Mouse (Mus musculus) embryo, embryonic 9.5 days (tissue): Measurements from ENCODE around the gene Kcnab2.

ENCODE experiments used
- DNase-seq: peaks from one replicate; pipeline ENCODE4 v3.0.0-alpha.2; 2017; ENCODE audit errors: extremely low spot score

Gene Kcnab2

GRCm38 (mm10) chr4:152451371-152451770 lies 26.3 kb downstream of the Kcnab2 start:
- DNase-seq, result no peak

- DNase-seq, result no peak
Measured at GRCm38 (mm10) chr4:152448666-152449018, 29.0 kb downstream of the Kcnab2 start.

DNA sequence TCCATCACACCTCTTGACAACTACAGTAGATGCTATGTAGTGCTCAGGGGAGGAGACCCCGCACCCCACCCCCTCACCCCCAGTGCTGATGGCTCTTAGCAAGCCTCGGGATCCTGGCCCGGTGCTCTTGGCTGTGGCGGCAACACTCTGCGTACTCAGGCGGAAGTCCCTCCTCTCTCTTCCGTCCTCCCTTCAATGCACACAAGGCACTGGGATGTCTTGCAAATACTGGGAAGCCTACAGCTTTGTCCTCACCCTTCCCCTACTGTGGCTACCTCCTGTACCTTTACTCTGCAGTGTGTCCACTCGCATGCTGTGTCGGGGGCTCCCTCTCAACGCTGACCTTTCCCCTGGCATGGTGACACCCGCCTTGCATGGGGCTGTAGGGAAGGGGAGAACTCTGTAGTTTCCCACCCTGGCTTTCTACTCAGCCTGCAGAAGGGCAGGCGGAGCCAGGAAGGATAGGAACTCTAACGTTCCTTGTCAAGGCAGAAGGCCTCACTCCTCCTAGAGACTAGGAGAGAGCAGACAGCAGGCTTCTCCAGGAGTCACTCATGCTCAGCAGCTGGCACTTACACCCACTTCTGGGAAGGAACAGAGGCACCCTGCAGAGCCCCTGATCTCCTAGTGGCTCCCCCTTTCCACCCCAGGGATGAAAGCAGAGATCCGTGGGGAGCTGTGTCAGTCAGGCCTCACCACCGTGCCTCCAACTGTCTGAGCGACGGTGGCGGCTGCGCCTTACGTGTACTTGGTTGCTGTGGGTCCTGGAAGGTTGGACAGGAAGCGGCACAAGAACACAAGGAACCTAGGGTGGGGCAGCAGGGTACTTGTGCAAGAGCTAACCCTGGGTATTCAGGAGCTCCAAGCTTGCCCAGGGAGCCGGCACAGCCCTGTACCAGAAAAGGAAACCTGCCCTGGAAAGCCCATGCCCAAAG lies 29.7 kb downstream of the Kcnab2 start:
- no peak for DNase-seq

DNA sequence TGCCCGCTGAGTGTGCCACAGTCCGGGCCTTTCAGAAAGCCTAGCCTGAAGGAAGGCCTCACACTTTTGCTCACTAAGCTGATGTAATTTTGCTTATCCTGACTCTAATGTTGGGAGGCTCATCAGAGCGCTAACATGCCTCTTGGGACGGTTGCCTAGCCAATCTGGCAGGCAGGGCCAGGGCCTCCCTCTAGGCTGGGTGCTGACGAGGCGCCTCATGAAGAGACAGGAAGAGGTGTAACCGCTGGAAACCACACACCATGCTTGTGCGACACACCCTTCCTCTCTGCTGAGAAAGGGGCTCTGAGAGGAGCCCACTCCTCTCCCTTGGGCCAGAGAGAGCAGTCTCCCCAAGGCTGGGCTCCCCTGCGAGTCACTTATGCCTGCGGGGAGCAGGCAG lies 31.5 kb downstream of the Kcnab2 start:
- DNase-seq, result no peak

- DNase-seq, result no peak
Measured at GRCm38 (mm10) chr4:152441536-152441935, 36.1 kb downstream of the Kcnab2 start.

GRCm38 (mm10) chr4:152440882-152441281 lies 36.8 kb downstream of the Kcnab2 start:
- DNase-seq, result no peak

GRCm38 (mm10) chr4:152435255-152435654 lies 42.4 kb downstream of the Kcnab2 start:
- DNase-seq, result peak; percentile 79

DNA sequence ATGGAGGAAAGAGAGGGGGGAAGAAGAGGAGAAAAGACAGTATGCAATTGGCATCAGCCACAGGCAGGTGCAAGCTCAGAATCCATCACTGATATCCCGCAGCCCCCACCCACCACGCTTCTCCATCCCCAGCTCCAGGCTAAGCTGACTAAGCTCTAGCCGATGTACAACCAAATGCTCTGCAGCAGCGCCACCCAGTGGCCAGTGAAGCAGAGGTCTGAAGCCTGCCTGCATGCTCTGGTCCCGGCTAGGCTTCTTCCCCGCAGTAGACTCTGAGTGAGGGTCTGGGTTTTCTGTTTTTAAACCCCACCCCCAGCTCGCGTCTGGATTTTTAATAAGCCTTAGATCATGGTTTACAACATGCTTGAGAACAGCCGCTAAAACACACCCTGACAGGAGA lies 42.8 kb downstream of the Kcnab2 start:
- DNase-seq, result peak; percentile 89

GRCm38 (mm10) chr4:152432308-152432707 lies 45.4 kb downstream of the Kcnab2 start:
- DNase-seq, result no peak

DNA sequence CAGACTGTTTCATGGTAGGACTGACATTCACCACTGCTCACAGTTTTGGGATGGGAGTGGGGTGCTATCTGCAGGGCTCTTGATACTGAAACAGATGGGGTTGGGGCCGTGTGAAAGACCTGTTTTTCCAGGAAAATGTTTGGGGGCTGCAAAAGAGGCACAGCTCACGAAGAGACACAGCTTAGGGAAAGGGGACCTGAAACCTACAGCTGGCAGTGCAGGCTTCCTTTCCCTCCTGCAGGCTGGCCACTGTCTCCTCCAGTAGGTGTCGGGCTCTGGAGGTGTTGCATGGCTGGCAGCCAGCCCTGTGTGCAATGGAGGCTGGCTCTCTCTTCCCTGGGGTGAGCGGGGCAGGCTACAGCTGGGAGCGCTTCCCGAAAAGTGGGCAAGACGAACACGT lies 49.4 kb downstream of the Kcnab2 start:
- no peak for DNase-seq

DNA sequence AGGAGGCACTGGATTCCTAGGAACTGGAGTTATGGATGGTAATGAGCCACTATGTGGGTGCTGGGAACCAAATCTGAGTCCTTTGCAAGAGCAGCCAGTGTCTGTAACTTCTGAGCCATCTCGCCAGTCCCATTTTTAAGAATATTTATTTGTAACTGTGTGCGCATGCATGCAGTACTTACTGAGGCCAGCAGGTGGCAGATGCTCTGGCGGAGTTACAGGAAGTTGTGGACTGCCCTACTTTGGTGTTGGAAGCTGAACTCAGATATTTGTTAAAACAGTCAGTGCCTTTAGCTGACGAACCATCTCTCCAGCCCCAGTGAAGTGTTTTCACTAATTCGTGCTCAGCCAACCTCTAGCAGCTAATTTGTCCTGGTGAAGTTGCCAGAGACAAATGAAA lies 52.7 kb downstream of the Kcnab2 start:
- peak; percentile 42 for DNase-seq

DNA sequence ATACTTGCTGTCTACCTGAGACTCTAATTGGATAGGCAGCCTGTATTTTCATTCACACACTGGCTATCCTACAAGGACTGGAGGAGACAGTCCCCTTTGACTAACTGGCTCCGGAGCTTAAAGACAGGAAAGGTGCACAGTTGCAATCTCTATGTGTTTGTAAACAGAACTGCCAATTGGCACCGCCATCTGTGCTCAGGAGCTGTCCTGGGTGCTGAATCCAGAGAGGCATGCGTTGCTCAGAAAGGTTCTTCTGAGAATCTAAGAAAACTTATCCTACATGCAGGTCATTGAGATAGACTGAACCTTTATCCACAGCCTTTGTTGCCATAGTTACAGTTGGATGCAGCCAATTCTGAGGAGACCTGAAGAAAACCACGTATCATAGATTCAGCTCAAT lies 53.3 kb downstream of the Kcnab2 start:
- peak; percentile 53 for DNase-seq

GRCm38 (mm10) chr4:152423576-152423975 lies 54.1 kb downstream of the Kcnab2 start:
- DNase-seq, result no peak

GRCm38 (mm10) chr4:152418229-152419060 lies 59.2 kb downstream of the Kcnab2 start:
- no peak for DNase-seq

- DNase-seq, result no peak
Measured at GRCm38 (mm10) chr4:152412524-152413080, 65.1 kb downstream of the Kcnab2 start.

GRCm38 (mm10) chr4:152410961-152411360 lies 66.7 kb downstream of the Kcnab2 start:
- DNase-seq, result no peak

DNA sequence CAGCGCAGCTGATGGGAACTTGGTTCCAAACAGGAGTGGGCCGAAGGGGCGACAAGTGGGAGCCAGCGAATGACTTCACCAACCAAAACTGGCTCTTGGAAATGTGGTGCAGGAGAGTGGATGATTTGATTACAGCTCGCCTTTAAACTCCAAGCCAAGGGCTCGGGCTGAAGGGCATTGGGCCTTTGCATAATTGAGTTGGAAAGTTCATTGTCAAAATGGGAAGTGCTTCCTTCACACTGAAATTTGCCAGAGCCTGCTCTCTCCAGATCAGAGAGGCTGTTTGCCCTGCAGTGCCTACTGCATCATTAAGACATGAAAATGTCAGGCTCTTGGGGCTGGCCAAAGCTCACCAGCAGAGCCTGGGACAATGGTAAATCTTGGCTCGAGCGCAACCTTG lies 71.1 kb downstream of the Kcnab2 start:
- no peak for DNase-seq

DNA sequence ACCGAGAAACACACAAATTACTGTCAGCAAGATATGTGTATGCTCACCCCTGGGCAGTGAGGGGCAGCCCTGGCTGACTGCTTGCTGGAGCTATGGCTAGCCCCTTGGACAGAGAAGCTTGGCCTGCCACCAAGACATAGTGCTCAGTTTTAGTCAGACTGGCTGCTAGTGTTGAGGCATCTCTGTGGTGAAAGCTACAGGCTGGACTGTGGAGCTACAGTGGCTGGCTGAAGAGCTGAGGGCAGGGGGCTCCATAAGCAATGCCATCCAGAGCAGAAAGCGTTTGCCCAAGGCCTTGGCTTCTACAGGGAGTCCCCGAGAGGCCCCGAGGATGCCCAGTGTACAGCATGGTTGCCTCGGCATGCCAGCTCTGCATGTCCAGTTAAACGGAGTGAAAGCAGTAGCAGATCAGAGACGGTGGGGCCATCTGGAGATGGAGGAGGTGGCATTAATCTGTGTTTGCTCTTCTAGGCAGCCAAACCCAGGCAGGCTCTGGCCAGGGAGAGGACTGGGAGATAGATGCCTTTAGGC lies 71.9 kb downstream of the Kcnab2 start:
- DNase-seq, result no peak

DNA sequence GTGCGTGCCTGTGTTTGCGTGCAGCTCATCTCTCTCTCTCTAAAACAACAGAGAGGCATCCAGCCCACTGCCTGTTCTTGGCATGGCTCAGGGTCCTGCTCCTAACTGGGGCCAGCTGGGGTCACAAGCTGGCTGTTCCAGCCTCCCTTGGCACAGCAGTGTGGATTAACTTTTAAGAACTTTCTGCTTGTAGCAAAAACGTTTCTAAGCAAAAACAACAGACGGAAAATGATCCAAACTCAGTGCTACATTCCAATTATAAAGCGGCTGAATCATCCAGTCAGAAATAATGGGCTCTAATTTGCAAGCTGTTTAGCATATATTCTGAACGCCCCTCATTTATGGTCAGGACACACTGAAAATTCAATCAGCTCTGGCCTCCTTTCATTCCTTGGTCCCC lies 72.5 kb downstream of the Kcnab2 start:
- DNase-seq, result no peak

GRCm38 (mm10) chr4:152398926-152399325 lies 78.7 kb downstream of the Kcnab2 start:
- no peak for DNase-seq

DNA sequence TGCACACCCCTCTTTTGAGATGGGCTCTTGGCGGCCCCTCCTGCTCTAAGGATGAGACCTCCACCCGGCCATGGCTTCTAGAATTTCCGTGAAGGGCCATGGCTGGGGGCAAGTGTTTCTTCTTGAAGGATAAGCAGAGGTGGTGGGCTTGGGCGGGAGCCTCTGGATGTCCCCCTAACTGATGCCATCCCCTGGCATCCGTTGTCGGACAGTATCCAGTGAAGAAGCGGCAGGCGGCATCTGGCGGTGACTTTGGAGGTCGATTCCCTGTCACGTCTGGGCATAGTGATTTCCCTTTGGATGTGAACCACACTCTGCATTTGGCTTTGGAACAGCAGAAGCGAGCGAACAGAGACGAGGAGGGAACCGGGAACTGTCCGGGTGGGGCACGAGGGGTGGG lies 85.0 kb downstream of the Kcnab2 start:
- DNase-seq, result no peak

DNA sequence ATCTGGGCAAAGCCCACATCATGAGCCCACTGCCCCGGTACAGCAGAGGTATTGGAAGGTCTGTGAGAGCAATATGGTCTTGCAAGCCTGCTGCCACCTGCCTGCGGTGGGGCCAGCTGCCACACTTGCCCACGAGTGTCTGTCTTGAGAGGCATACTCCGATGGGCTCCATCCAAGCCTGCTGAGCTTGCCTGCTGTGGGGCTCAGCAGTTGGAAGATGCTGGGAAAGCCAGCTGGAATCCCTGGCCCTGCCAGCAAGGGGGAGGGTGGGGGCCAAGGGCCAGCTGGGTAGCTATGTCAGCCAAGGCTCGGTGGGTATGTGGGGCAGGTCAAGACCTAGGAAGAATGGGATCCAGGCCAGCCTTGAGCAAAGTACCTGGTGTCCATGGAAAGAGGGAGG lies 85.5 kb downstream of the Kcnab2 start:
- DNase-seq, result no peak
